Mouse (Mus musculus) E14TG2a.4 (cell line): ENCODE data around the gene Hapln2.

Experiments used
- H3K27me3 ChIP-seq: 2 replicates; pipeline ENCODE4 v1.6.1; 2014; ENCODE audit warnings: low read length, control low read depth; ENCODE audit not compliant: insufficient read depth
- H3K36me3 ChIP-seq: 2 replicates; pipeline ENCODE4 v1.6.1; 2014; ENCODE audit warnings: low read length, control low read depth; ENCODE audit not compliant: insufficient read depth
- H3K4me1 ChIP-seq: replicated peaks from 2 replicates; pipeline ENCODE4 v1.6.1; 2014; ENCODE audit warnings: low read depth, low read length, control low read depth
- H3K4me3 ChIP-seq: replicated peaks from 2 replicates; pipeline ENCODE4 v1.5.1; 2014; ENCODE audit warnings: mild to moderate bottlenecking, low read length
- H3K9me3 ChIP-seq: 2 replicates; pipeline ENCODE4 v1.6.1; 2014; ENCODE audit warnings: low read length, control low read depth
- CTCF ChIP-seq: conservative IDR thresholded peaks from 2 replicates; pipeline ENCODE4 v1.5.1; 2014; ENCODE audit warnings: low read length
- NANOG ChIP-seq: IDR thresholded peaks from 2 replicates; pipeline ENCODE4 v1.6.1; 2014; ENCODE audit warnings: borderline replicate concordance, low read length, mixed read lengths
- POU5F1 ChIP-seq: IDR thresholded peaks from 2 replicates; pipeline ENCODE4 v1.6.1; 2014; ENCODE audit warnings: low read length, borderline replicate concordance

Gene Hapln2

DNA sequence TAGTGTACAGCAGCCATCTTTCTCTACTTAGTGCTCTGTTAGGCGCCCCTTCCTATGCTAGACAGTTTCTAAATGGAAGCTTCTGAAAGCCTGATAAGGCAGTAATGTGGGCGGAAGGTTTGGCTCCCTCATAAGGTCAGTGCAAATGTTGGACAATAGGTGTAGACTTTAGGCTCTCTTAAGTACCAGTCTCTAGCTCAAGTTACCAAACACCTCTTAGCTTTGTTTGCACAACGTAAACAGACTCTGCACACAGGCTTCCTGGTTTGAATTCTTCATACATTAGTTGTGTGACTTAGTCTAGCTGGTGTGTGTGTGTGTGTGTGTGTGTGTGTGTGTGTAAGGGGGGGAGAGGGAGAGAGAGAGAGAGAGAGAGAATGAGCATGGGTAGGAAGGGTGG lies 22.1 kb upstream of the Hapln2 start:
- TF ChIP-seq CTCF (no peak), POU5F1 (no peak), NANOG (no peak)
- H3K4me3 ChIP-seq, result no peak overlapping the region

DNA sequence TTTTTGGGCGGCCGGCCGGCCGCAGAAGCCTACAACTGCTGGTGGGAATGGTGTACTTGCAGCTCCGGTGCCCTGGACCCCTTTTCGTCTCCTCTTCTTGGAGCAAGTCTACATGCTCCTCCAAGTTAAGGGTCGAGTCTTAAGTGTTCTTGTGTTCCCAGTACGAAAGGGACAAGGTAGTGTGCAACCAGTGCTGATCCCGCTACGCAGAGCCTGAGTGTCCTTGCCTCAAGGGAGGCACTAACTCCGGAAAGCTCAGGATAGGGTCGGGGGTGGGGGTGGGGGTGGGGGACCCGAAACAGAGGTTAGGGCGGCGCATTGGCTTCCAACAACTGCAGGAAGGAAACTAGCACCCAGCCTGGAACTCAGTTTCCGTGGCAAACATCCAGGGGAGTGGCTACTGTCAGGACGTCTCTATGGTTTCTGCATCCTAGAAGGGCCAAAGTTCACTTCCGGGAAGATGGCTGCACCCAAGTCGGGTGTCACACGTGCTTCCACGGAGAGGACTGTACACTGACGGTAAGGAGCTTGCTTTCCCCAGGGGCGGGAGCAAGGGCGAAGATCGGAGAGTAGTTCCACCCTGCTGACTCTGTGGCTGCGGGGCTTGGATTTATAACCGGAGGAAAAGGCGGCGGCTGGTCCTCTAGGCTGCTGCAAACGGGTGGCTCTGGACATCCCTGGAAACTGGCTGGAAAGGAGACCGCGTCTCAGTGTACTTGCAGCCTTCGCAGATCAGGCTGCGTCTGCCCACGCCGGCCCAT lies 15.5 kb upstream of the Hapln2 start, which contains the start of gene Gpatch4:
Gene Gpatch4, plus strand, starts transcription at position 448 of the 761 bp plus-strand sequence.
- Histone ChIP-seq H3K9me3 (no peaks in the 10 kb centered on the region), H3K4me1 (peaks cover 33% of the 10 kb centered on the region), H3K4me3 (peak within 1 kb of the TSS; percentile 98), H3K27me3 (peaks cover 22% of the 10 kb centered on the region), H3K36me3 (peaks cover 33% of the 10 kb centered on the region)
- TF ChIP-seq POU5F1 (no peak), NANOG (no peak), CTCF (no peak)

More for the DNA sequence above, 22.1 kb upstream of the Hapln2 start:
- Histone ChIP-seq H3K9me3 (no peaks in the 10 kb centered on the region), H3K36me3 (peaks cover 98% of the 10 kb centered on the region), H3K27me3 (no peaks in the 10 kb centered on the region), H3K4me1 (peaks cover 39% of the 10 kb centered on the region)

GRCm38 (mm10) chr3:88035561-88036293 lies 8.3 kb upstream of the Hapln2 start:
- peaks cover 47% of the 10 kb centered on the region for H3K27me3 ChIP-seq
- H3K4me3 ChIP-seq, result no peak overlapping the region
- peaks cover 45% of the 10 kb centered on the region for H3K4me1 ChIP-seq
- no peak for TF ChIP-seq NANOG
- no peak for TF ChIP-seq CTCF
- TF ChIP-seq POU5F1, result no peak
- H3K9me3 ChIP-seq, result no peaks in the 10 kb centered on the region
- no peaks in the 10 kb centered on the region for H3K36me3 ChIP-seq

DNA sequence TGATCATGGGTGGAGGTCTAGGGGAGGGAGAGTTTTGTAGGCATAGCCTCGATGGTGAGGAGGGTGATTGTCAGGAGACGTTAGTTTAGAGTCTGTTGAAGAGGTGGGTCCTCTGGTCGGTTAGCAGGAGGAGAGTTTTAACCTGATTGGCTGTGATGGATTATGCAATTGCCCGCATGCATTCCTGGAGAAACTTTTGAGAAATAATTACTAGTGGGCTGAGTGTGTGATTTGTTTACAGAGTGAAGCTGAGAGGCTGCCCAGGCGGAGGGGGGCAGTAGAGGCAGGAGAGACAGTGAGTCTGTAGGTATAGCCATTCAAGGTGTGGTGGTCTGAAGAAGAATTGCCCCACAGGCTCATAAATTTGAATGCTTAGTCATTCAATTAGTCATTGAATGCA lies 6.1 kb upstream of the Hapln2 start:
- Histone ChIP-seq H3K4me1 (peaks cover 46% of the 10 kb centered on the region), H3K9me3 (no peaks in the 10 kb centered on the region), H3K27me3 (peaks cover 30% of the 10 kb centered on the region), H3K36me3 (no peaks in the 10 kb centered on the region), H3K4me3 (no peak overlapping the region)
- TF ChIP-seq POU5F1, result no peak
- TF ChIP-seq CTCF, result no peak
- TF ChIP-seq NANOG, result no peak

DNA sequence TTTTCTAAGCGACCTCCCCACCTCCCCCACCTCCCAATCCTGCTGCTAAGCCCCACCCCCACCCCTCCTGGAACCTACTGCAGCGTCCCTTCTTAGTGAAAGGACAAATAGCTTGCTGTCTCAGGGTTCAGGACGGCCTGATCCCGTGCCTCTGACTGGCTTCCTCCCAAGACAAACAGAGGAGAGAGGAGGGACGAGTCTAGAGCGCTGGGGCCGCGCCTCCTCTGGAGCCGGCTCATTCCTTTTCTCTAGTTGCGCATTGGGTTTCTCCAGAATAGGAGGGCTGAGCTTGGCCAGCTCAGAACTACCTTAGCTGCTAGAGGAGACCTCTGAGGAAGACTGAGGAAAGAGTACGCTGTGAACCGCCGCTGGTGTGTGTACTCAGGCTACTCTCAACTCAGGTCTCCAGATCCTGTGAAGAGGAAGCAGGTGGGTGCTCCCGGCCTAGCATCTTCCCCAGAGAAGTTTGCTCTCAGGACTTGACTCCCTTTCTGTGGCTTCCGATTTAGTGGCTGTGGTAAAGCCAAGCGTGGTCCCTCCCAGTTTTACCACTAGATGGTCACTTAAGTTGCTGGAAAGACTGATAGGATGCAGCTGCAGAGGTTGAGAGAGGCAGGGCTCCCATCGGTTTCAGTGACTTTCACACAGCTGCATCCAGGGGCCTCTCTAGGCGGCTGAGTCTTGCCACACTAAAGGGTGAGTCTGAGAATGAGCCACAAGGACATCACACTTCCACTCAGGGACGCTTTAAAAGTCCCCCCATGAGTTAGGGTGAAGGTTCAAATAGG lies 3.4 kb upstream of the Hapln2 start:
- H3K36me3 ChIP-seq, result no peaks in the 10 kb centered on the region
- TF ChIP-seq CTCF (no peak), POU5F1 (no peak), NANOG (no peak)
- peaks cover 37% of the 10 kb centered on the region for H3K27me3 ChIP-seq
- H3K9me3 ChIP-seq, result no peaks in the 10 kb centered on the region; the same call in 1 of the 2 replicates
- H3K4me3 ChIP-seq, result no peak overlapping the region; the same call in 1 of the 2 replicates
- peaks cover 42% of the 10 kb centered on the region for H3K4me1 ChIP-seq

DNA sequence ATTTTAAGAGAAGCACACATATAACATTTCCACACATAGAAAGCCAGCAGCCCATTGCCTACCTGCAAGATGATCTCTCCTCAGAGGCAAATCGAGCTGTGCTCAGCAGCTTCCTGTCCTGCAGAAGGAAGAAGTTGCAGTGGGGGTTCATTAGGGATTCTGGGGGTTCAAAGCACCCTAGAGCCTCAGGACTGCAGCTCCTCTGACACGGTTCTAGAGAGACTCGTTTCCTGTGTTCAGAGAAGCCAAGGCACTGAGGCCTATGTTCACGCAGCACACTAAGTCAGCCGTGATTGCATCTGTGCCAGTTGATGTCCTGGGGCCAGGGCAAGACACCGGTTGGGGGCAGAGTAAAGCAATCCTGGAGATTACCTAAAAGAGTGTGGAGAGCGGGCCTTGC lies 560 bp downstream of the Hapln2 start:
- no peaks in the 10 kb centered on the region; the same call in 1 of the 2 replicates for H3K9me3 ChIP-seq
- H3K27me3 ChIP-seq, result peaks cover 62% of the 10 kb centered on the region
- no peaks in the 10 kb centered on the region for H3K36me3 ChIP-seq
- TF ChIP-seq CTCF, result no peak
- H3K4me3 ChIP-seq, result no peak overlapping the region
- peaks cover 37% of the 10 kb centered on the region for H3K4me1 ChIP-seq

GRCm38 (mm10) chr3:88023192-88024074 lies 4.0 kb downstream of the Hapln2 start:
- peak overlapping the region; percentile 83 for H3K4me3 ChIP-seq
- no peaks in the 10 kb centered on the region; the same call in 1 of the 2 replicates for H3K9me3 ChIP-seq
- peaks cover 19% of the 10 kb centered on the region for H3K4me1 ChIP-seq
- no peaks in the 10 kb centered on the region for H3K36me3 ChIP-seq
- TF ChIP-seq POU5F1 (no peak), CTCF (no peak), NANOG (no peak)
- H3K27me3 ChIP-seq, result peaks cover 73% of the 10 kb centered on the region
